Mouse (Mus musculus) ES-E14 (cell line): ENCODE data around the gene Ocel1. TPM values are rescaled to one million over a fixed set of nuclear protein-coding genes. Genes with fewer than 3 reads are reported as not detected.

Experiments used
- DNase-seq: peaks from one replicate; pipeline ENCODE4 v3.0.0-alpha.2; 2013; ENCODE audit warnings: low read depth, low spot score
- H3K27ac ChIP-seq: 2 replicates; pipeline ENCODE4 v1.5.1; 2012; ENCODE audit warnings: low read depth, mild to moderate bottlenecking, low read length, moderate library complexity, mixed read lengths; ENCODE audit not compliant: poor library complexity, insufficient read depth, severe bottlenecking
- H3K36me3 ChIP-seq: 2 replicates; pipeline ENCODE4 v1.6.1; 2012; ENCODE audit warnings: mild to moderate bottlenecking, low read length, moderate library complexity, mixed read lengths; ENCODE audit not compliant: control insufficient read depth, poor library complexity, insufficient read depth, severe bottlenecking
- H3K4me1 ChIP-seq, 2 experiments: fragments of 150-350 bp in 1 of 2; sonication (generic) in 1 of 2; 2 replicates each; pipeline ENCODE4 v1.6.1; 2012; ENCODE audit warnings: low read length in 2 of 2, mild to moderate bottlenecking in 1 of 2, mixed read lengths in 1 of 2; ENCODE audit not compliant: control insufficient read depth in 2 of 2, insufficient read depth in 2 of 2, poor library complexity in 1 of 2
- H3K4me3 ChIP-seq, 2 experiments: fragments of 150-350 bp in 1 of 2; sonication (generic) in 1 of 2; 2 replicates each; pipeline ENCODE4 v1.5.1; 2012; ENCODE audit warnings: low read length in 2 of 2, low read depth in 1 of 2, mild to moderate bottlenecking in 1 of 2, mixed read lengths in 1 of 2; ENCODE audit not compliant: insufficient read depth in 1 of 2, poor library complexity in 1 of 2, severe bottlenecking in 1 of 2
- H3K9ac ChIP-seq: 2 replicates; pipeline ENCODE4 v1.6.1; 2012; ENCODE audit warnings: low read depth, mild to moderate bottlenecking, low read length, mixed read lengths; ENCODE audit not compliant: poor library complexity, insufficient read depth, severe bottlenecking
- H3K9me3 ChIP-seq: fragments of 150-350 bp; sonication (generic); 2 replicates; pipeline ENCODE4 v1.6.1; 2012; ENCODE audit warnings: low read depth, mild to moderate bottlenecking, low read length; ENCODE audit not compliant: control insufficient read depth, insufficient read depth
- CHD2 ChIP-seq: IDR thresholded peaks from 2 replicates; pipeline ENCODE4 v1.6.1; 2014; ENCODE audit warnings: mild to moderate bottlenecking, low read depth, low read length, inconsistent platforms
- HCFC1 ChIP-seq: IDR thresholded peaks from 2 replicates; pipeline ENCODE4 v1.6.1; 2012; ENCODE audit warnings: low read length, inconsistent platforms, borderline replicate concordance; ENCODE audit not compliant: insufficient read depth
- MAFK ChIP-seq: IDR thresholded peaks from 2 replicates; pipeline ENCODE4 v1.6.1; 2014; ENCODE audit warnings: mild to moderate bottlenecking, low read depth, low read length, inconsistent platforms; ENCODE audit not compliant: insufficient read depth
- ZC3H11A ChIP-seq: IDR thresholded peaks from 2 replicates; pipeline ENCODE4 v1.6.1; 2012; ENCODE audit warnings: low read depth, mild to moderate bottlenecking, inconsistent platforms, low read length, borderline replicate concordance
- ZNF384 ChIP-seq: IDR thresholded peaks from 2 replicates; pipeline ENCODE4 v1.6.1; 2012; ENCODE audit warnings: low read depth, low read length, inconsistent platforms
- in situ Hi-C, 2 experiments: fragments of 600-800 bp; cut with MboI; formaldehyde crosslinking; loops; one replicate each; pipeline ENCODE4 v1.15.1; 2025; ENCODE audit warnings: low sequenced_read_pairs in 2 of 2, inconsistent platforms in 1 of 2; ENCODE audit not compliant: unreplicated experiment in 2 of 2
- total RNA-seq: library from RNA; depleted of rRNA; stranded (reverse); fragments of 300-350 nt; gene quantifications from 2 replicates; pipeline ENCODE4 v1.2.3, GENCODE M21; 2012

The Ocel1 gene
- total RNA-seq, 1 experiment: 7.4 TPM

- H3K27ac ChIP-seq: no peak overlapping the region
- peaks cover 3 to 29% of the 10 kb centered on the region in 2 experiments; a peak in 3 of 4 replicates for H3K4me1 ChIP-seq
- DNase-seq: no peak
- in situ Hi-C loops: no loop called here
- peak overlapping the region in 1 of 2 experiments; percentile 23; a peak in 1 of 4 replicates for H3K4me3 ChIP-seq
- no peaks in the 10 kb centered on the region for H3K9me3 ChIP-seq
- TF ChIP-seq CHD2 (no peak), MAFK (no peak)
- peaks cover 24% of the 10 kb centered on the region for H3K36me3 ChIP-seq
- no peak overlapping the region for H3K9ac ChIP-seq
These were observed 1.3 kb downstream of the Ocel1 start for GRCm38 (mm10) chr8:71372427-71372826.

- H3K36me3 ChIP-seq: peaks cover 23% of the 10 kb centered on the region
- peaks cover 3 to 27% of the 10 kb centered on the region in 2 experiments; a peak in 3 of 4 replicates for H3K4me1 ChIP-seq
- H3K27ac ChIP-seq: no peak overlapping the region
- H3K9me3 ChIP-seq: no peaks in the 10 kb centered on the region
- H3K4me3 ChIP-seq: no peak overlapping the region
- no peak for DNase-seq
- no peak for TF ChIP-seq MAFK
- no peak for TF ChIP-seq ZNF384
- TF ChIP-seq CHD2: no peak
- no peak for TF ChIP-seq HCFC1
- in situ Hi-C loops: no loop called here
- no peak overlapping the region for H3K9ac ChIP-seq
These were observed 1.9 kb downstream of the Ocel1 start for GRCm38 (mm10) chr8:71373000-71373399.

- no peak for TF ChIP-seq CHD2
- TF ChIP-seq MAFK: no peak
- no peak for TF ChIP-seq ZNF384
- no peak for TF ChIP-seq HCFC1
- no peak for TF ChIP-seq ZC3H11A
- Histone ChIP-seq H3K9me3 (no peaks in the 10 kb centered on the region), H3K4me3 (no peak overlapping the region), H3K36me3 (peaks cover 9% of the 10 kb centered on the region), H3K4me1 (peaks cover 3 to 26% of the 10 kb centered on the region in 2 experiments; a peak in 3 of 4 replicates), H3K27ac (no peak overlapping the region), H3K9ac (no peak overlapping the region)
- in situ Hi-C loops: no loop called here
- no peak for DNase-seq
These were observed 3.6 kb downstream of the Ocel1 start for GRCm38 (mm10) chr8:71374616-71375206.

GRCm38 (mm10) chr8:71375581-71376422 is 4.7 kb downstream of the Ocel1 start:
- DNase-seq: peak; percentile 94
- H3K27ac ChIP-seq: no peak overlapping the region
- H3K9me3 ChIP-seq: no peaks in the 10 kb centered on the region
- in situ Hi-C loops: no loop called here
- peak overlapping the region; percentile 52 to 63; a peak in 3 of 4 replicates for H3K4me3 ChIP-seq
- TF ChIP-seq ZC3H11A: no peak
- no peak for TF ChIP-seq ZNF384
- no peak for TF ChIP-seq CHD2
- peak; percentile 38; the same call in 1 of the 2 replicates for TF ChIP-seq HCFC1
- peaks cover 7% of the 10 kb centered on the region; the same call in 1 of the 2 replicates for H3K36me3 ChIP-seq
- H3K4me1 ChIP-seq: peaks cover 3 to 30% of the 10 kb centered on the region in 2 experiments; a peak in 3 of 4 replicates
- H3K9ac ChIP-seq: peak overlapping the region; percentile 22; the same call in 1 of the 2 replicates
